Mouse (Mus musculus) thymus, adult 2 months (tissue): ENCODE measurements around the gene Irx4. TPM values are rescaled to one million over a fixed set of nuclear protein-coding genes. Genes with fewer than 3 reads are reported as not detected.

Experiments used
- DNase-seq: peaks from one replicate; pipeline ENCODE4 v3.0.0; 2021
- H3K27ac ChIP-seq: fragments of 200-500 bp; 2 replicates; pipeline ENCODE4 v1.5.1; 2012; ENCODE audit warnings: low read length, control low read depth; ENCODE audit not compliant: control insufficient read depth, insufficient read depth
- H3K27me3 ChIP-seq: fragments of 200-500 bp; 2 replicates; pipeline ENCODE4 v1.6.1; 2012; ENCODE audit warnings: mild to moderate bottlenecking, low read length, moderate library complexity, mixed read lengths; ENCODE audit not compliant: control insufficient read depth, insufficient read depth
- H3K36me3 ChIP-seq: fragments of 200-500 bp; 2 replicates; pipeline ENCODE4 v1.6.1; 2012; ENCODE audit warnings: mild to moderate bottlenecking, low read length, moderate library complexity; ENCODE audit not compliant: control insufficient read depth, insufficient read depth
- H3K4me1 ChIP-seq: fragments of 200-500 bp; replicated peaks from 2 replicates; pipeline ENCODE4 v1.6.1; 2012; ENCODE audit warnings: low read length; ENCODE audit not compliant: control insufficient read depth, insufficient read depth
- H3K4me3 ChIP-seq: fragments of 200-500 bp; 2 replicates; pipeline ENCODE4 v1.5.1; 2012; ENCODE audit warnings: mild to moderate bottlenecking, low read length, control low read depth, moderate library complexity; ENCODE audit not compliant: control insufficient read depth, insufficient read depth
- CTCF ChIP-seq: fragments of 200-500 bp; IDR thresholded peaks from 2 replicates; pipeline ENCODE4 v1.5.1; 2012; ENCODE audit warnings: mild to moderate bottlenecking, control low read depth, low read length, moderate library complexity, borderline replicate concordance; ENCODE audit not compliant: control insufficient read depth, poor library complexity, insufficient read depth; ENCODE audit errors: extremely low read depth
- POLR2A ChIP-seq: fragments of 200-500 bp; IDR thresholded peaks from 2 replicates; pipeline ENCODE4 v1.6.1; 2012; ENCODE audit warnings: mild to moderate bottlenecking, low read length, control low read depth, moderate library complexity; ENCODE audit not compliant: control insufficient read depth, poor library complexity, insufficient read depth; ENCODE audit errors: extremely low read depth
- WGBS: fragments of 180-500 bp; shearing (Covaris S2); methylation state at CpG from one replicate; pipeline ENCODE4 v1.1.7; 2018; 5-methylcytosine and 5-hydroxymethylcytosine counted together
- polyA plus RNA-seq: library from polyadenylated mRNA; depleted of rRNA; stranded (reverse); fragments of >200 nt; gene quantifications from 2 replicates; pipeline ENCODE4 v1.2.3, GENCODE M21; 2012; rRNA removed

Gene Irx4
- polyA plus RNA-seq, result 0.41 and 1.5 TPM in 2 replicates

DNA sequence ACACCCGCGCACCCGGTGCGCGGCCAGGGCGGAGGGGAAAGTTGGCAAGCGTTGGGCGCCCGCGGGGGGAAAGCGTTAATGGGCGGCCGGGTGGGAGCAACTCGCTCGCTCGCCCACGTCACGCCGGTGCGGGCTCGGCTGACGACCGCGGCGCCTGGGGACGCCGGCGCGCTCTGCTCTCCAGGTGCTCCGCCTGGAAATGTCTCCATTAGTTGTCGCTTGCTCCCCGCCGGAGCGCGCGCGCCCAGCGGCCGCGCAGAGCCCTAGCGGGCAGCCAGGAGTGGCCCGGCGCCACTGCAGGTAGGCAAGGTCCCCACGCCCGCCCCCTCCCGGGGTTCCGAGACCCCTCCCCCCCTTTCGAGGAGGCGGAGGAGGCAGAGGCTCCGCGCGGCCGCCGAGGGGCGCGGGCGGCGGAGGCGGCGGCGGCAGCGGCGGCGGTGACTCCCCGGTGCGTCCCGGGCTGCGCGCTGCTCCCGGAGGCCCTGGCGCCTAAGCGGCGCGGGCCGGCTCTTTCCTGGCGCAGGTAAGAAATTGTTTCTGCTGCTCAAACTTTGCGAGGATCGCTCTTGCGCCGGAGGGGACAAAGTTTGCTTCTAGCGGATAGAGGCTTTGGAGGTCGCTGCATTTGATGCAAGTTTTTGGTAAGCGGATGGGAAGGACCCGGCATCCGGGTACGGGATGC, at the start of gene Irx4:
Gene Irx4 (plus strand): TSS at position 126 of the 682 bp plus-strand sequence.
- Histone ChIP-seq H3K27ac (no peak within 1 kb of the TSS), H3K36me3 (no peaks in the 10 kb centered on the region), H3K27me3 (peaks cover 13% of the 10 kb centered on the region; the same call in 1 of the 2 replicates), H3K4me3 (no peak within 1 kb of the TSS), H3K4me1 (no peaks in the 10 kb centered on the region)
- TF ChIP-seq POLR2A (no peak), CTCF (no peak)
- no peak for DNase-seq
- WGBS, result 5% methylated on average over 85 of the region's 86 CpGs

DNA sequence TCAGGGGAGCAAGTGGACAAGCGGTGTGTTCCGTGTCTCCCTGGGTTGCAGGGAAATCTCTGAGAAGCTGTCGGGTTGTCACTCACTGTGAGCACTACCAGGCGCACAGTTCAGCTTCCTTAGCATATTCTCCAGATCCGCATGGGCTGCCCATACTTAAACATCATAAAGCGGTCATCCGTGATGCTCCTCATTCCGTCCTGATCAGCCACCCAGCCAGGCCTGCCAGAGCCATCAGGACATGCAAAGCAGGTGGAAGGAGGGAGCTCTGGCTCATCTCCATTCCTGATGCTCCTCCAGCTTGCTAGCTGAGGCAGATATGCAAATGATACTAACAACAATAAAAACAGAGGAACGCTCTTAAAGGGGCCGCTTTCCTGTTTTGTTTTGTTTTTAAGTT, 46.0 kb upstream of the Irx4 start:
- TF ChIP-seq POLR2A (no peak), CTCF (no peak)
- Histone ChIP-seq H3K4me3 (no peak overlapping the region), H3K27me3 (no peaks in the 10 kb centered on the region), H3K36me3 (no peaks in the 10 kb centered on the region), H3K4me1 (no peaks in the 10 kb centered on the region), H3K27ac (no peak overlapping the region)
- 73% methylated on average over 10 of the region's 10 CpGs for WGBS
- DNase-seq, result no peak

DNA sequence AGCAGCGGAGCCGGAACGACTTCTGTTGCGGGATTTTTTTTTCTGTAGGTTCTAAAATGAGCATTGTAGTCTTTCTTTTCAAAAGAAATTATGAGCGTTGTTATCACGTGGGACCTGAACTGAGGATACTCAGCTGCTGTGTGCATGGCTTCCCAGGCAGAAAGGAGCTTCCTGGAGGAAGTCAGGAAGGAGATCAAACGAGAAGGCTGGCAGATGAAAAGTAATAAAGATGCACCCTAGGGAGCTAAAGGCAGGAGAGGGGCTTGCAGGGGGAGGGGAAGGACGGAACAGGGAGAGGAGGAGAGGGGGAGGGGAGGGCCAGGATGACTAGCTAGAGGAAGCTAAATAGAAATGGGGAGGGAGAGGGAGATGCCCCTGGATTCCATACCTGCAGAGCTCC, 23.8 kb upstream of the Irx4 start:
- TF ChIP-seq POLR2A (no peak), CTCF (no peak)
- Histone ChIP-seq H3K4me3 (no peak overlapping the region), H3K36me3 (no peaks in the 10 kb centered on the region), H3K27me3 (no peaks in the 10 kb centered on the region), H3K27ac (no peak overlapping the region), H3K4me1 (no peaks in the 10 kb centered on the region)
- WGBS, result 71% methylated on average over 8 of the region's 8 CpGs
- no peak for DNase-seq

DNA sequence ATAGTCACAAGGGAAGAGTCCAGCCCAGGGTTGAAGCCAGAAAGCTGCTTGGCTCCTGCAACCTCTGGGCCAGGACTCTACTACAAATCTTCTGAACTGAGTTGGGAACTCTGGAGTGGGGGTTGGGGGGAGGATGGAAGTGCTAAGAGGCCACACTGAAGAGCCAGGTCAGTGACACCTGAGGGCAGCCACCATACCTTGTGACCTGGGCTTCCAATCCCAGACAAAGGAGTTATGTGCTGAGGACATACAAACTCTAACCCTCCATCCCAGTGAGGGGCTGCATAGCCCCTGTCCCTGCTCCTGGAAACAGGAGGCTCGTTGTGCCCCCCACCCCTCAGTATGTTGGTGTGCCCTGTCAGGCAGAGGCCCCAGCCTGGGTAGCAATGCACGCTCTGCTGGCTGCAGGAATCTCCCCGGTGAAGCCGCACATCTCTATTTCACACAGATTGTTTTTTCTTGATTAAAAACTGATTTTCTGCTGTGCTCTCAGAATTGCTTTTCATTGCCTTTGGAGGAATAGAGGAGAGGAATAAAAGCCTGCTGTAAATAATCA, 21.0 kb upstream of the Irx4 start:
- Histone ChIP-seq H3K27ac (no peak overlapping the region), H3K36me3 (no peaks in the 10 kb centered on the region), H3K27me3 (no peaks in the 10 kb centered on the region), H3K4me3 (no peak overlapping the region), H3K4me1 (no peaks in the 10 kb centered on the region)
- 93% methylated on average over 4 of the region's 4 CpGs for WGBS
- no peak for TF ChIP-seq POLR2A
- no peak for TF ChIP-seq CTCF
- no peak for DNase-seq

DNA sequence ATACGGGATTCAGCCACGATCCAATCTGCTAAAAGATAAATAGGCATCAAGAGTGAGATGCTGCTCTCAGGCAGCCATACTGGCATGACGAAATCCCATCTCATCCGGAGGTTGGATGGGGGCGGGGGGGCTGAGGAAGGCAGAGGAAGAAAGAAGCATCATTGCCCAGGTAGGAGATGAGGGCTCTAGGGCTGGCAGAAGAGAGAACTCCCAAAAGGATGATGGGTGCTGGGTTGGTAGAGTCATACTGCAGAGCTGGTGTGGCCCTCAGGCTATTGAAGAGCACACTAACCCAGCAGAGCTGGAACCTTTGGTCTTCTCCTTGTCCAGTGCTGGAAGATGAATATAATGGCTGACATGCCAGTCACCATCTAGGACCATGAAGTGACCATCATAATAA, 17.7 kb upstream of the Irx4 start:
- Histone ChIP-seq H3K27me3 (no peaks in the 10 kb centered on the region), H3K4me3 (no peak overlapping the region), H3K4me1 (no peaks in the 10 kb centered on the region), H3K27ac (no peak overlapping the region), H3K36me3 (no peaks in the 10 kb centered on the region)
- TF ChIP-seq POLR2A, result no peak
- 96% methylated on average over 5 of the region's 5 CpGs for WGBS
- no peak for DNase-seq

DNA sequence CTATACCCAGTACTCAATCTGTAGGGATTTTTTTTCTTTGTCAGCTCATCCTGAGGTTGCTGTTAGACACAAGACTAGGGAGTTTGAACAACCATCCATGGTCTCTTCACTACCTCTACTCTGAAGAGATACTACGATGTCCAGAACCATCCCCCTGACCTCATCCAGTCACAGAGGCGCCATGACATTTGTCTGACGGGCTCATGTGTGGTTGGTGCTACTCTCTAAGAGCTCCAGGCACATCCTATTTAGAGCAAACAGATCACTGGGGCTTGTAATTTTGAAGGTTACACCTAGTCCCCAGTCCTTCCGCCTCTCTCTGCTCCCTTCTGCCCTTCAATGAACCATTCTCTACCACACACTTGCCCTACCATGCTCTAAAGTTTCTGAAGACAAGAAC, 13.3 kb upstream of the Irx4 start:
- Histone ChIP-seq H3K27me3 (no peaks in the 10 kb centered on the region), H3K27ac (no peak overlapping the region), H3K4me1 (no peaks in the 10 kb centered on the region), H3K4me3 (no peak overlapping the region), H3K36me3 (no peaks in the 10 kb centered on the region)
- DNase-seq, result no peak
- 96% methylated on average over 4 of the region's 4 CpGs for WGBS
- TF ChIP-seq POLR2A (no peak), CTCF (no peak)
